8 mouse cellular contexts compared by ENCODE assay signal in genomic region chr2:164443051-164443437, GRCm38 (mm10). TPM values are rescaled to one million over a fixed set of nuclear protein-coding genes. Genes with fewer than 3 reads are reported as not detected.
DNase-seq lines count a peak whose midpoint lies in the region; ATAC-seq and TF ChIP-seq lines count a peak whose summit lies in the region.

No protein-coding gene starts in this region.

- H3K27ac ChIP-seq in embryonic facial prominence, embryonic 15.5 days (replicated peaks), result peak overlapping the region; percentile 84
- peak overlapping the region; percentile 74 for H3K27ac ChIP-seq in heart, embryonic 12.5 days (ENCODE audit: poor library complexity, severe bottlenecking)
- H3K27ac ChIP-seq in kidney, embryonic 16.5 days (ENCODE audit: low read length), result peak overlapping the region; percentile 87
- H3K27ac ChIP-seq in liver, embryonic 14.5 days, result no peak overlapping the region

- H3K27me3 ChIP-seq in embryonic facial prominence, embryonic 15.5 days, result no peaks in the 10 kb centered on the region
- peaks cover 4% of the 10 kb centered on the region; the same call in 1 of the 2 replicates for H3K27me3 ChIP-seq in heart, embryonic 12.5 days (replicated peaks)
- no peaks in the 10 kb centered on the region for H3K27me3 ChIP-seq in kidney, embryonic 16.5 days (ENCODE audit: insufficient read depth, low read length)
- peaks cover 31% of the 10 kb centered on the region for H3K27me3 ChIP-seq in liver, embryonic 14.5 days (ENCODE audit: control insufficient read depth, insufficient read depth, low read length)
- H3K27me3 ChIP-seq in splenic B cell, adult 2 months (ENCODE audit: control insufficient read depth, insufficient read depth, low read length, poor library complexity, severe bottlenecking), result no peaks in the 10 kb centered on the region

- WGBS in embryonic facial prominence, embryonic 15.5 days, result under 1% methylated on average over 26 of the region's 26 CpGs
- 1% methylated on average over 23 of the region's 26 CpGs for WGBS in heart, embryonic 12.5 days
- 0% methylated on average over 26 of the region's 26 CpGs for WGBS in kidney, embryonic 16.5 days
- 1% methylated on average over 23 of the region's 26 CpGs for WGBS in liver, embryonic 14.5 days (ENCODE audit: insufficient replicate concordance)

- no peaks in the 10 kb centered on the region for H3K36me3 ChIP-seq in embryonic facial prominence, embryonic 15.5 days
- no peaks in the 10 kb centered on the region for H3K36me3 ChIP-seq in heart, embryonic 12.5 days
- no peaks in the 10 kb centered on the region for H3K36me3 ChIP-seq in kidney, embryonic 16.5 days (ENCODE audit: insufficient read depth, low read length)
- no peaks in the 10 kb centered on the region for H3K36me3 ChIP-seq in liver, embryonic 14.5 days (replicated peaks; ENCODE audit: control insufficient read depth, insufficient read depth, low read depth)
- H3K36me3 ChIP-seq in splenic B cell, adult 2 months (ENCODE audit: control insufficient read depth, insufficient read depth, low read length, poor library complexity, severe bottlenecking), result no peaks in the 10 kb centered on the region

- H3K4me2 ChIP-seq in embryonic facial prominence, embryonic 15.5 days (replicated peaks), result peak overlapping the region; percentile 69
- H3K4me2 ChIP-seq in heart, embryonic 12.5 days, result peak overlapping the region; percentile 83
- H3K4me2 ChIP-seq in kidney, embryonic 16.5 days (replicated peaks; ENCODE audit: low read depth, low read length), result peak overlapping the region; percentile 58
- H3K4me2 ChIP-seq in liver, embryonic 14.5 days (ENCODE audit: low read depth), result peak overlapping the region; percentile 47

- ATAC-seq in embryonic facial prominence, embryonic 15.5 days (ENCODE audit: insufficient number of reproducible peaks, low FRiP score, low TSS enrichment, low read depth), result peak; percentile 93
- ATAC-seq in heart, embryonic 12.5 days (ENCODE audit: insufficient number of reproducible peaks, low FRiP score), result peak; percentile 86
- peak; percentile 95 for ATAC-seq in kidney, embryonic 16.5 days (ENCODE audit: low FRiP score, low TSS enrichment)
- ATAC-seq in liver, embryonic 14.5 days (ENCODE audit: insufficient read depth), result peak; percentile 75

- TF ChIP-seq CTCF in liver, embryonic 14.5 days (IDR thresholded peaks at IDR 0.05; ENCODE audit: low read depth), result no peak

- H3K9me3 ChIP-seq in embryonic facial prominence, embryonic 15.5 days (replicated peaks), result no peaks in the 10 kb centered on the region
- no peaks in the 10 kb centered on the region for H3K9me3 ChIP-seq in heart, embryonic 12.5 days (replicated peaks)
- no peaks in the 10 kb centered on the region for H3K9me3 ChIP-seq in kidney, embryonic 16.5 days (ENCODE audit: low read length)
- no peaks in the 10 kb centered on the region for H3K9me3 ChIP-seq in liver, embryonic 14.5 days (ENCODE audit: control insufficient read depth, low read length)

- peak overlapping the region; percentile 79 for H3K9ac ChIP-seq in embryonic facial prominence, embryonic 15.5 days
- H3K9ac ChIP-seq in heart, embryonic 12.5 days, result peak overlapping the region; percentile 86
- peak overlapping the region; percentile 82 for H3K9ac ChIP-seq in kidney, embryonic 16.5 days (replicated peaks; ENCODE audit: low read length)
- H3K9ac ChIP-seq in liver, embryonic 14.5 days (replicated peaks), result no peak overlapping the region; the same call in 1 of the 2 replicates

- peak overlapping the region; percentile 63 for H3K4me3 ChIP-seq in embryonic facial prominence, embryonic 15.5 days (replicated peaks)
- peak overlapping the region; percentile 74 for H3K4me3 ChIP-seq in heart, embryonic 12.5 days
- H3K4me3 ChIP-seq in kidney, embryonic 16.5 days (ENCODE audit: low read length), result peak overlapping the region; percentile 76
- H3K4me3 ChIP-seq in liver, embryonic 14.5 days (ENCODE audit: insufficient read depth in 1 of 2, low read depth in 2 of 2, low read length in 2 of 2), result peak overlapping the region; percentile 53 to 56

- DNase-seq in layer of hippocampus, adult 11-12 months (ENCODE audit: low spot score), result peak; percentile 68
- DNase-seq in layer of hippocampus, adult 9-10 months (ENCODE audit: low spot score), result no peak
- DNase-seq in liver, embryonic 14.5 days (ENCODE audit: low read depth in 3 of 3, low spot score in 3 of 3), result no peak
- DNase-seq in neural tube, embryonic 10.5 days (ENCODE audit: extremely low spot score, low spot score), result peak; percentile 86
- peak; percentile 86 for DNase-seq in splenic B cell, adult 2 months (ENCODE audit: low read depth, low spot score)

- no peak for TF ChIP-seq EP300 in liver, embryonic 14.5 days (IDR thresholded peaks at IDR 0.05; ENCODE audit: low read depth)

- H3K4me1 ChIP-seq in embryonic facial prominence, embryonic 15.5 days, result peaks cover 43% of the 10 kb centered on the region
- peaks cover 51% of the 10 kb centered on the region for H3K4me1 ChIP-seq in heart, embryonic 12.5 days (replicated peaks)
- H3K4me1 ChIP-seq in kidney, embryonic 16.5 days (ENCODE audit: insufficient read depth, low read length), result peaks cover 42% of the 10 kb centered on the region
- H3K4me1 ChIP-seq in liver, embryonic 14.5 days (replicated peaks; ENCODE audit: control insufficient read depth in 2 of 2, insufficient read depth in 2 of 2, low read length in 1 of 2), result peaks cover 0 to 4% of the 10 kb centered on the region in 2 experiments; a peak in 1 of 4 replicates

RNA-seq across cellular contexts. Expression of gene Sdc4, which starts 0.6 kb away (rescaled TPM):
- polyA plus RNA-seq in embryonic facial prominence, embryonic 15.5 days (2015; fragmentation: Nextera tagmentation; extraction: Ambion mirVana), result 113 and 114 TPM in 2 replicates
- 40.1 and 40.6 TPM in 2 replicates for polyA plus RNA-seq in heart, embryonic 12.5 days (2016; fragmentation: Nextera tagmentation; extraction: Ambion mirVana)
- polyA plus RNA-seq in kidney, embryonic 16.5 days (2015; fragmentation: Nextera tagmentation; extraction: Ambion mirVana), result 204 and 209 TPM in 2 replicates
- 9.7 and 10.8 TPM in 2 replicates for polyA plus RNA-seq in liver, embryonic 14.5 days (2012; rRNA removed)
- 23.8 and 25.4 TPM in 2 replicates for polyA plus RNA-seq in liver, embryonic 14.5 days (2014; fragmentation: Nextera tagmentation; extraction: Ambion mirVana)

RNA-seq across cellular contexts. Expression of gene Sys1, which starts 13.7 kb away (rescaled TPM):
- 66.3 and 67.8 TPM in 2 replicates for polyA plus RNA-seq in embryonic facial prominence, embryonic 15.5 days (2015; fragmentation: Nextera tagmentation; extraction: Ambion mirVana)
- 36.4 and 40.3 TPM in 2 replicates for polyA plus RNA-seq in heart, embryonic 12.5 days (2016; fragmentation: Nextera tagmentation; extraction: Ambion mirVana)
- polyA plus RNA-seq in kidney, embryonic 16.5 days (2015; fragmentation: Nextera tagmentation; extraction: Ambion mirVana), result 65.9 and 67.0 TPM in 2 replicates
- 15.9 and 20.6 TPM in 2 replicates for polyA plus RNA-seq in liver, embryonic 14.5 days (2012; rRNA removed)
- polyA plus RNA-seq in liver, embryonic 14.5 days (2014; fragmentation: Nextera tagmentation; extraction: Ambion mirVana), result 30.7 TPM in 2 replicates

RNA-seq across cellular contexts. Expression of gene Gm20458, which starts 17.7 kb away (rescaled TPM):
- 12.2 and 12.5 TPM in 2 replicates for polyA plus RNA-seq in embryonic facial prominence, embryonic 15.5 days (2015; fragmentation: Nextera tagmentation; extraction: Ambion mirVana)
- polyA plus RNA-seq in heart, embryonic 12.5 days (2016; fragmentation: Nextera tagmentation; extraction: Ambion mirVana), result 11.8 and 16.9 TPM in 2 replicates
- 8.1 and 14.0 TPM in 2 replicates for polyA plus RNA-seq in kidney, embryonic 16.5 days (2015; fragmentation: Nextera tagmentation; extraction: Ambion mirVana)
- polyA plus RNA-seq in liver, embryonic 14.5 days (2012; rRNA removed), result 0.13 and 1.7 TPM in 2 replicates
- 1.9 and 5.9 TPM in 2 replicates for polyA plus RNA-seq in liver, embryonic 14.5 days (2014; fragmentation: Nextera tagmentation; extraction: Ambion mirVana)

RNA-seq across cellular contexts. Expression of gene Trp53tg5, which starts 30.5 kb away (rescaled TPM):
- polyA plus RNA-seq in embryonic facial prominence, embryonic 15.5 days (2015; fragmentation: Nextera tagmentation; extraction: Ambion mirVana), result not detected in 2 replicates
- 0.19 TPM in 1 of 2 replicates, not detected in the other for polyA plus RNA-seq in heart, embryonic 12.5 days (2016; fragmentation: Nextera tagmentation; extraction: Ambion mirVana)
- not detected in 2 replicates for polyA plus RNA-seq in kidney, embryonic 16.5 days (2015; fragmentation: Nextera tagmentation; extraction: Ambion mirVana)
- not detected in 2 replicates for polyA plus RNA-seq in liver, embryonic 14.5 days (2012; rRNA removed)
- not detected in 2 replicates for polyA plus RNA-seq in liver, embryonic 14.5 days (2014; fragmentation: Nextera tagmentation; extraction: Ambion mirVana)

RNA-seq across cellular contexts. Expression of gene Matn4, which starts 38.1 kb away (rescaled TPM):
- 33.4 and 58.2 TPM in 2 replicates for polyA plus RNA-seq in embryonic facial prominence, embryonic 15.5 days (2015; fragmentation: Nextera tagmentation; extraction: Ambion mirVana)
- polyA plus RNA-seq in heart, embryonic 12.5 days (2016; fragmentation: Nextera tagmentation; extraction: Ambion mirVana), result 6.2 and 6.4 TPM in 2 replicates
- polyA plus RNA-seq in kidney, embryonic 16.5 days (2015; fragmentation: Nextera tagmentation; extraction: Ambion mirVana), result 0.75 and 2.0 TPM in 2 replicates
- polyA plus RNA-seq in liver, embryonic 14.5 days (2012; rRNA removed), result 0.16 and 0.44 TPM in 2 replicates
- polyA plus RNA-seq in liver, embryonic 14.5 days (2014; fragmentation: Nextera tagmentation; extraction: Ambion mirVana), result not detected in 2 replicates

Comparison
In these comparisons a context has a peak if more than half of its experiments do, and no peak if none do; other contexts are left out.
1. DNase-seq: peak in layer of hippocampus, adult 11-12 months (single experiment), neural tube, embryonic 10.5 days (single experiment) and splenic B cell, adult 2 months (single experiment); none in layer of hippocampus, adult 9-10 months (single experiment) and liver, embryonic 14.5 days (0 of 3).
2. Peak in every context shown above with its lines, with median percentiles within 50 percentile points of each other: ATAC-seq, H3K4me2 ChIP-seq and H3K4me3 ChIP-seq.